Mouse (Mus musculus) spleen, embryonic (tissue): ENCODE measurements at regions not wholly inside any gene's neighbourhood (a gene's known extent, or its start where the extent isn't known, plus 50 kb on each side); places are given as distances from the start of the nearest gene placed in this dataset.

ENCODE experiments used
- CTCF ChIA-PET: fragments of 350-600 bp; sonication (Branson Sonifier 250); formaldehyde crosslinking; loops from one replicate; lab custom pipeline; 2022; lab: Charles Lee

DNA sequence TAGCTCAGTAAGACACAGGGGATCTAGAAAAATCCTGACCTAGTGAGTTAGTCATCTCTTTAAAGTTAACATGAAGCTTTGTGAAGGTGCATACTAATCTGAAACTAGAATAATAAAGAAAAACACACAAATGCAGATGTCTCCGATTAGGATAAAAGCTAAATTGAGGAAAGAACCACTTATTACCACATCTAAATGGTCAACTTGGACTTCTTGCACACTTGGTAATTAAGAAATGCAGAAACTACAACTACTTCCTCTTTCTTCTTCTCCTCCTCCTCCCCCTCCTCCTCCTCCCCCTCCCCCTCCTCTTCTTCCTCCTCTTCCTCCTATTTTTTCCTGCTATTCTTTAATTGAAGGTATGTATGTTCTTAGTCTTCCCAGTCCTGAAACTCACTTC is 116.3 kb downstream of the Dkk1 start:
- CTCF ChIA-PET: no interaction called here

DNA sequence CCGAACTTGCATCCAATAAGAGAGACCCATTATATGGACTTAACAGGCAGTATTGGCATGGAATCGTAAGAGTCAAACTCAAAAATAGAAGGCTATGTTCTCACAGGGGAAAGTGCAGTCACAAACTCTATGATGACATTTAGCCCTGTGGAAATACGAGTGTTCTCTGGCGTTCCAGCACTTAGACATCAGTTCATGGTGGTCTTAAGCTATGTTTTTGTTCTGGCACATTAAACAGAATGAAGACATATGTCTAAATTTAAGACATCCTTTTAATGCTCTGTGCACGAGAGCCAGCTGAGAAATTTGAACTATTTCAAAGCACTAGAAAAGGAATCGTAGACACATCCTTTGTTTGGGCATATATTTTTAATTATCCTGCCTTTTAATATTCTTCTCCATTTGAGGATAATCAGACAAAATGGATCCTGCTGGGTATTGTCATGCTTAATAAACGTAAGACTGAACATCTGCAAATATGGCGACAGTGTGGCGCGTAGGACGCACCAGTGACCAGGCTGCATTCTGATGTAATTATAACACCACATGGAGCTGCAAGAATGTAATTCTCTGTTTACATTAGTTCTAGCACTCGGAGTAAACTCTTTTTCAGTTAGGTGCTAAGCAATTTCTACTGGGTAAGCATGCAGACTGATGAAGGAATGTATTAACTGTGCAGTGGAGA is 114.3 kb downstream of the Dkk1 start:
- CTCF ChIA-PET: no interaction called here

DNA sequence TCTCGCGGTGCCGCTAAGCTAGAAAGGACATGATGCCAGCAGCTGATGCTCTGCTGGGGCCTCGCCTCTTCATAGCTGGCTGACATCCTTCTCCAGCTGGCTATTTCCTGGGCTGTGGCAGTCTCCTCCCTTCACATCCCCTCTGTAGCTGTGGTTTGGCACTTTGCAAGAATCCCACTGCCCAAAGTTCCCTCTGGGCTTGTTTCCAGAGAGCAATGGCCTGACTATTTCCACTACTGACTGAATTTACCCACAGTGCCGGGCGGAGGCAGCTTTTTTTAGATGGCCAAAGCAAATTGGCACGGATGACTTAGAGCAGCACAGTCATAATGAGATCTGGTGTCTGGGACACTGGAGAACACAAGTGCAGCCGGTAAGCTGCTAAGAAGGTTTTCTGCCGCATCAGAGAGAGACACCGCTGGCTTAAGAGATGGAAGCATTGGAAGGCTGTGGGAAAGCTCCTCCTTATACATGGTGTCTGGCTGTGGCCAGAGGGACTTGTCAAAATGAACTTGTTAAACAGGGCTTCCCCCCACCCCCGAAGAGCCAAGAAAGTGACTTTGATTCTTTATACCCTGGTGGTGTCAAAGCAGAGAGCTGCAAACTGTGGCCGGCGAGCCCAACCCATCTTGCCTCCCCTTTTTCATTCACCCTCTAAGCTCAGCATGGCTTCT is 98.5 kb downstream of the Dkk1 start:
- CTCF ChIA-PET: no interaction called here

DNA sequence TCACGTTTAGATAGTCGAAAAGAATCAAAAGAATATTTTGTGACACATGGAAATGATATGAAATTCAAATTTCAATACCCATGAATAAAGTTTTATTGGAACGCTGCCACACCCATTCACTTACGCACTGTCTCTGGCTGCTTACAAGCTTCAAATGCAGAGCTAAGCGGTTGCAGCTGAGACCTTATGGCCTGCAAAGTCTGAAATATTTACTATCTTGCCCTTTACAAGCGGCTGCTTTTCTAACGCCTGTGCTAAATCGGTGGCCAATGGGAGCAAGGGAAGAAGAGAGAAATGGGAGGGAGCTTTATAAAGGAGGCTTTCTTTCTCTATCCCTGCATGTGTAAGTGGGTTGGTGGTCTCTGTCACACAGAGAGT is 97.9 kb downstream of the Dkk1 start:
- CTCF ChIA-PET: no interaction called here

DNA sequence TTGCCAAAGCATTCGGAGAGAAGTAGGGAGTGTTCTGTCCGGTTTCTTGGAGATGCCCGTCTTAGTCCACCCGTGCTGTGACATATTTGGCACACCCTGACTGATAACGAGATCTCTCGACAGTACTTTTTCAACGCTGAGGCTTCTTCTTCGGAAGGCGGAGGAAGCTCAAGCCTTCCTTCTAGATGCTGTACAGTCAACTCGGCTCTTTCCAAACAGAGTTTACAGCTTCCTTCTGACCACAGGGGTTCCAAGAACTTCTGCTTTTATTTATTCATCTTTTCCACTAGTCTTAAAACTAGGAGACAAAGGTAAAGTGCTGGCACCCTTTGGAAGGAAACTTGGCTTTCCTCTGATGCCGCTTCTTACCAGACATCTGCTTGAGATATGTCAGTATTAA is 96.8 kb downstream of the Dkk1 start:
- CTCF ChIA-PET: no interaction called here

DNA sequence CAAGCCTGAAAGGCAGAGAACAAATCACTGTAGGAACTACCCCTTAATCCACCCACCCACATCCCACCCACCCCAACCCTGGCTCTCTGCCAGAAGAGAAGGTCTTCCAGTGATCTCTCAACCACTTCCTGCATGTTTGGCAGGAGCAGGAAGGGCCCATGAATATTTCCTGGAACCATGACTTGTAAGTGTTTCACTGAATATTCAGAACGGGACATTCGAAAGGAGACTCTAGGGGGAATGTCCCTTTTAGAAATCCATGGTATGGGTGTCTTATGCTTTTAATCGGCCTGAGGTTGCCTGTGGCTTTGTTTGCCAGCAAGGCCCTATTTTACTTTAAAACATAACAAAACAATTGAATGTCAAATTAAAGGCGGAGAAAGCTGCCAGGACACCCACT is 66.0 kb downstream of the Dkk1 start:
- CTCF ChIA-PET: no interaction called here

DNA sequence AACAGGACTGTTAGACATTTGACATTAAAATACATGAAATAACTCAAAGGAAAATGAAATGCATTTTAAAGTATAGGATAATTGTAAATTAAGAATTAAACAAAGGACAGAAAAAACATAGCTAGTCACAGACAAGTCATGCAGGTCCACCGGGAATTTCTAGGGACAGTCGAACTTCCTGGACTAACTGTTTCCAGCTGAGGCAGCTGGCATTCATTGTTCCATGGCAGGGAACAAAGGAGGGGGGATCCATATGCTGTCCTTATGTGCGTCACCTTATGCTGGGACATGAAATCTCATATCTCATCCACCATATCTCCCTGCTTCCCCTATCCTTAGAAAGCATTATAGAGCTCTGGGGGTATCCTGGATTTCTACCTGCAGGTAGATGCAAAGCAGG is 59.7 kb downstream of the Dkk1 start:
- CTCF ChIA-PET: no interaction called here

DNA sequence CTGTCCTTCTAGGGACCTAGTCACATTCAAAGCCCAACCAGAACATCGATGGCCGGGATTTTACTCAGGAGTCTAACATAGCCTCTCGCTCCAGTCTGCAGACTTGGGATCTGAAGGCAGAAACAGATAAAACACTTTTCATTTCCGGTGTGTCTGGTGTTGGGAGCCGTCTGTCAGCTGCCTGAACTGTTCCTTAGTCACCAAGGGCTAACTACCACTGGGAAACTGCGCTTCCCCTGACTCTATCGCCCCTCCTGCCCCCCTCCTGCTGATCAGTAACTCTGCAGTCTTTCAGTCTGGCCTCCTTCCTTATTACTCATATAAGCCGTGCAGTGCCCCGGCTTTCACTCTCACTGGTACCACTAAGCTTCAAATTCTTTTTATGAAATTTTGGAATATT is 58.5 kb downstream of the Dkk1 start:
- CTCF ChIA-PET: no interaction called here
